Mouse (Mus musculus) embryonic fibroblast, embryonic 13.5 days (primary cell): ENCODE measurements around the gene Fam169a.

Source experiments
- CTCF ChIP-seq: IDR thresholded peaks from 2 replicates; pipeline ENCODE4 v1.5.1; 2011; ENCODE audit warnings: mild to moderate bottlenecking, control low read depth, low read length, moderate library complexity, borderline replicate concordance; ENCODE audit not compliant: insufficient read depth
- POLR2A ChIP-seq: IDR thresholded peaks from 2 replicates; pipeline ENCODE4 v1.6.1; 2011; ENCODE audit warnings: low read depth, mild to moderate bottlenecking, control low read depth, low read length, moderate library complexity

DNA sequence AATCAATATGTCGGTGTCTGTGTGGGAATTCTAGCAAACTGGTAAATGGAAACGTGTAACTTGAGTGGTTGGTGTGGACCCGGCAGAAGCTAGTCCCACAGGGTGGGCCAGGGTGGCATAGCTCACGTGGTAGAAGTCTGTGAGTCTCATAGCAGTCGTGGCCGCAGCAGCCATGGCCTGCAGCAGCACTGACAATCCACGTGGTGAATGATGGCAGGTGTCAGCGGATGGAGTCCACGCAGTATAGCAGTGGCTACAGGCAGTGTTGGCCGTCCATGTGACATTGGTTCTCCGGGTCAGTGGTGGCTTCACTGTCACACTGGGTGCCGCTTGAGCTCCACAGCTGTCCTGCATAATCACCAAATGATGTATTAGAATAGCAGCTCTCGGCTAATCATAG is 37.0 kb upstream of the Fam169a start:
- TF ChIP-seq POLR2A (no peak), CTCF (no peak)
